1 mouse cellular context compared by ENCODE assay signal in genomic region chr2:125838708-125839284, GRCm38 (mm10).
TF ChIP-seq lines count a peak whose summit lies in the region.

No protein-coding gene starts in this region.

TF ChIP-seq in MEL, 35 proteins besides CTCF, POLR2A, EP300 and RAD21 (continued from another document):
- TF ChIP-seq SMC3 (IDR thresholded peaks at IDR 0.05; ENCODE audit: low read depth, low read length), result no peak
- TF ChIP-seq USF2 (IDR thresholded peaks at IDR 0.05; ENCODE audit: borderline replicate concordance in 1 of 2, insufficient read depth in 1 of 2, low read depth in 1 of 2, low read length in 2 of 2), result no peak
- no peak for TF ChIP-seq HCFC1 (IDR thresholded peaks at IDR 0.05; ENCODE audit: low read depth, low read length)
- TF ChIP-seq ZNF384 (IDR thresholded peaks at IDR 0.05; ENCODE audit: low read depth, low read length), result no peak
- no peak for TF ChIP-seq USF1 (IDR thresholded peaks at IDR 0.05; ENCODE audit: low read depth, low read length)
- peak; percentile 52 for TF ChIP-seq TAL1 (IDR thresholded peaks at IDR 0.05; ENCODE audit: low read length)
- TF ChIP-seq NELFE (IDR thresholded peaks at IDR 0.05; ENCODE audit: low read depth, low read length), result no peak
